Mouse (Mus musculus): ENCODE measurements around the gene Gm45208. TPM values are rescaled to one million over a fixed set of nuclear protein-coding genes. Genes with fewer than 3 reads are reported as not detected.
"Not testable (repeated sequence)": the region's sequence is repeated elsewhere in the genome, so short reads cannot be mapped to it uniquely, and the experiment has no call there.

Gene Gm45208
- polyA plus RNA-seq, 1 experiment from 2014 or later = 0.30 TPM

GRCm38 (mm10) chrX:7744940-7745339 is 22.9 kb downstream of the Gm45208 start:
- DNase-seq (ENCODE audit: low spot score) (no peak), ATAC-seq (replicated peaks; ENCODE audit: low FRiP score, low read depth) (no peak)

GRCm38 (mm10) chrX:7745429-7745828 is 23.4 kb downstream of the Gm45208 start:
- ATAC-seq (replicated peaks; ENCODE audit: low FRiP score, low read depth) (no peak), DNase-seq (ENCODE audit: low spot score) (no peak)
- Histone ChIP-seq H3K36me3 (ENCODE audit: insufficient read depth, low read length) (no peaks in the 10 kb centered on the region), H3K4me3 (replicated peaks; ENCODE audit: low read depth, low read length) (no peak overlapping the region), H3K27ac (no peak overlapping the region), H3K4me2 (ENCODE audit: low read length) (no peak overlapping the region), H3K27me3 (ENCODE audit: insufficient read depth, low read length) (no peaks in the 10 kb centered on the region), H3K9me3 (replicated peaks; ENCODE audit: low read length) (no peaks in the 10 kb centered on the region), H3K9ac (ENCODE audit: low read depth, low read length) (no peak overlapping the region), H3K4me1 (replicated peaks; ENCODE audit: insufficient read depth, low read length) (no peaks in the 10 kb centered on the region)
- no peak for TF ChIP-seq CTCF (IDR thresholded peaks at IDR 0.05; ENCODE audit: low read depth)
- WGBS = 89% methylated on average over 8 of the region's 8 CpGs

More at GRCm38 (mm10) chrX:7744940-7745339, 22.9 kb downstream of the Gm45208 start:
- Histone ChIP-seq H3K9ac (ENCODE audit: low read depth, low read length) (no peak overlapping the region), H3K36me3 (ENCODE audit: insufficient read depth, low read length) (no peaks in the 10 kb centered on the region), H3K4me2 (ENCODE audit: low read length) (no peak overlapping the region), H3K27me3 (ENCODE audit: insufficient read depth, low read length) (no peaks in the 10 kb centered on the region), H3K4me3 (replicated peaks; ENCODE audit: low read depth, low read length) (no peak overlapping the region), H3K9me3 (replicated peaks; ENCODE audit: low read length) (no peaks in the 10 kb centered on the region), H3K27ac (no peak overlapping the region), H3K4me1 (replicated peaks; ENCODE audit: insufficient read depth, low read length) (no peaks in the 10 kb centered on the region)
- WGBS = 47% methylated on average over 1 of the region's 1 CpGs
- no peak for TF ChIP-seq CTCF (IDR thresholded peaks at IDR 0.05; ENCODE audit: low read depth)

- TF ChIP-seq CTCF (IDR thresholded peaks at IDR 0.05; ENCODE audit: low read depth) = no peak
- peak within 1 kb of the TSS; percentile 64 for H3K4me3 ChIP-seq (replicated peaks; ENCODE audit: low read depth, low read length)
- WGBS = 14% methylated on average over 45 of the region's 56 CpGs
Observed at GRCm38 (mm10) chrX:7750432-7751116, 28.5 kb downstream of the Gm45208 start, which contains the start of gene Ccdc120. Gene Ccdc120 (minus strand): TSS chrX:7750905.

GRCm38 (mm10) chrX:7753627-7754026 is 31.6 kb downstream of the Gm45208 start:
- 25% methylated on average over 3 of the region's 3 CpGs for WGBS
- H3K4me1 ChIP-seq (replicated peaks; ENCODE audit: insufficient read depth, low read length); ATAC-seq (replicated peaks; ENCODE audit: low FRiP score, low read depth); H3K4me3 ChIP-seq (replicated peaks; ENCODE audit: low read depth, low read length); H3K4me2 ChIP-seq (ENCODE audit: low read length); H3K9me3 ChIP-seq (replicated peaks; ENCODE audit: low read length); H3K9ac ChIP-seq (ENCODE audit: low read depth, low read length); DNase-seq (ENCODE audit: low spot score); H3K36me3 ChIP-seq (ENCODE audit: insufficient read depth, low read length); H3K27me3 ChIP-seq (ENCODE audit: insufficient read depth, low read length); H3K27ac ChIP-seq: not testable (repeated sequence)
- TF ChIP-seq CTCF (IDR thresholded peaks at IDR 0.05; ENCODE audit: low read depth) = peak; percentile 54

More at GRCm38 (mm10) chrX:7750432-7751116, 28.5 kb downstream of the Gm45208 start, which contains the start of gene Ccdc120:
- H3K4me1 ChIP-seq (replicated peaks; ENCODE audit: insufficient read depth, low read length) = no peaks in the 10 kb centered on the region
- peak within 1 kb of the TSS; percentile 69 for H3K9ac ChIP-seq (ENCODE audit: low read depth, low read length)
- ATAC-seq (replicated peaks; ENCODE audit: low FRiP score, low read depth) = peak; percentile 63
- H3K4me2 ChIP-seq (ENCODE audit: low read length) = peak within 1 kb of the TSS; percentile 59
- no peaks in the 10 kb centered on the region for H3K9me3 ChIP-seq (replicated peaks; ENCODE audit: low read length)
- peak; percentile 77 for DNase-seq (ENCODE audit: low spot score)
- H3K27me3 ChIP-seq (ENCODE audit: insufficient read depth, low read length) = no peaks in the 10 kb centered on the region
- H3K27ac ChIP-seq = no peak within 1 kb of the TSS
- H3K36me3 ChIP-seq (ENCODE audit: insufficient read depth, low read length) = no peaks in the 10 kb centered on the region

GRCm38 (mm10) chrX:7762137-7762920 is 40.3 kb downstream of the Gm45208 start, which contains the start of gene Tfe3:
Gene Tfe3 (plus strand): TSS chrX:7762560.
- Histone ChIP-seq H3K36me3 (ENCODE audit: insufficient read depth, low read length) (no peaks in the 10 kb centered on the region), H3K9me3 (replicated peaks; ENCODE audit: low read length) (no peaks in the 10 kb centered on the region), H3K4me3 (replicated peaks; ENCODE audit: low read depth, low read length) (peak within 1 kb of the TSS; percentile 69), H3K4me1 (replicated peaks; ENCODE audit: insufficient read depth, low read length) (no peaks in the 10 kb centered on the region), H3K4me2 (ENCODE audit: low read length) (peak within 1 kb of the TSS; percentile 67), H3K27me3 (ENCODE audit: insufficient read depth, low read length) (no peaks in the 10 kb centered on the region), H3K9ac (ENCODE audit: low read depth, low read length) (peak within 1 kb of the TSS; percentile 78), H3K27ac (peak within 1 kb of the TSS; percentile 82)
- WGBS = 33% methylated on average over 34 of the region's 38 CpGs
- ATAC-seq (replicated peaks; ENCODE audit: low FRiP score, low read depth) = peak; percentile 98
- peak; percentile 97 for DNase-seq (ENCODE audit: low spot score)
- no peak for TF ChIP-seq CTCF (IDR thresholded peaks at IDR 0.05; ENCODE audit: low read depth)

GRCm38 (mm10) chrX:7762921-7763197 is 40.8 kb downstream of the Gm45208 start:
- WGBS = 20% methylated on average over 21 of the region's 21 CpGs
- Histone ChIP-seq H3K27ac (peak overlapping the region; percentile 82), H3K36me3 (ENCODE audit: insufficient read depth, low read length) (0 out of 2 replicates have a peak, but pooled peaks cover 3% of the 10 kb centered on the region), H3K4me1 (replicated peaks; ENCODE audit: insufficient read depth, low read length) (no peaks in the 10 kb centered on the region), H3K9me3 (replicated peaks; ENCODE audit: low read length) (no peaks in the 10 kb centered on the region), H3K27me3 (ENCODE audit: insufficient read depth, low read length) (no peaks in the 10 kb centered on the region), H3K9ac (ENCODE audit: low read depth, low read length) (peak overlapping the region; percentile 78), H3K4me2 (ENCODE audit: low read length) (peak overlapping the region; percentile 67), H3K4me3 (replicated peaks; ENCODE audit: low read depth, low read length) (peak overlapping the region; percentile 69)
- no peak for DNase-seq (ENCODE audit: low spot score)
- ATAC-seq (replicated peaks; ENCODE audit: low FRiP score, low read depth) = no peak; the same call in 1 of the 2 replicates
- TF ChIP-seq CTCF (IDR thresholded peaks at IDR 0.05; ENCODE audit: low read depth) = no peak

All from kidney, postnatal 0 days (tissue).